26 mouse cellular contexts compared by ENCODE assay signal in genomic region chr9:6333499-6333898, GRCm38 (mm10).
DNase-seq lines count a peak whose midpoint lies in the region; ATAC-seq and TF ChIP-seq lines count a peak whose summit lies in the region.
"Had no signal": no experiment of that assay in that cellular context is flagged by ENCODE, and none has a peak within 500 bp of the region (broad histone marks: within the 10 kb centered on the region; RNA-seq: fewer than 3 reads in every experiment).

No protein-coding gene starts in this region.

- no peak overlapping the region for H3K4me2 ChIP-seq in embryonic facial prominence, embryonic 11.5 days (ENCODE audit: low read depth, low read length)
- no peak overlapping the region for H3K4me2 ChIP-seq in midbrain, embryonic 15.5 days
- H3K4me2 ChIP-seq in neural tube, embryonic 15.5 days = no peak overlapping the region
- H3K4me2 ChIP-seq: heart, embryonic 12.5 days; liver, embryonic 15.5 days; lung, embryonic 15.5 days; midbrain, embryonic 12.5 days; neural tube, embryonic 12.5 days had no signal

- H3K27me3 ChIP-seq in embryonic facial prominence, embryonic 11.5 days (ENCODE audit: control insufficient read depth, insufficient read depth, low read length) = no peaks in the 10 kb centered on the region
- H3K27me3 ChIP-seq in embryonic facial prominence, embryonic 10.5 days (replicated peaks; ENCODE audit: low read depth, poor library complexity, severe bottlenecking) = no peaks in the 10 kb centered on the region
- H3K27me3 ChIP-seq in midbrain, embryonic 15.5 days (replicated peaks) = no peaks in the 10 kb centered on the region
- no peaks in the 10 kb centered on the region for H3K27me3 ChIP-seq in midbrain, embryonic 10.5 days (ENCODE audit: low read depth, poor library complexity, severe bottlenecking)
- no peaks in the 10 kb centered on the region for H3K27me3 ChIP-seq in neural tube, embryonic 15.5 days (replicated peaks)
- H3K27me3 ChIP-seq: heart, embryonic 12.5 days; liver, embryonic 15.5 days; lung, embryonic 15.5 days; midbrain, embryonic 12.5 days; neural tube, embryonic 12.5 days had no signal

- no peak overlapping the region for H3K27ac ChIP-seq in embryonic facial prominence, embryonic 11.5 days (replicated peaks; ENCODE audit: low read depth, low read length)
- H3K27ac ChIP-seq in embryonic facial prominence, embryonic 10.5 days (replicated peaks) = no peak overlapping the region
- H3K27ac ChIP-seq in midbrain, embryonic 15.5 days = no peak overlapping the region
- no peak overlapping the region for H3K27ac ChIP-seq in midbrain, embryonic 10.5 days (replicated peaks)
- no peak overlapping the region for H3K27ac ChIP-seq in neural tube, embryonic 15.5 days (replicated peaks)
- H3K27ac ChIP-seq: heart, adult 2 months; liver, embryonic 15.5 days; lung, embryonic 15.5 days; midbrain, embryonic 12.5 days; neural tube, embryonic 12.5 days had no signal

- no peaks in the 10 kb centered on the region; the same call in 1 of the 2 replicates for H3K4me1 ChIP-seq in embryonic facial prominence, embryonic 11.5 days (ENCODE audit: control insufficient read depth, insufficient read depth, low read length)
- H3K4me1 ChIP-seq in embryonic facial prominence, embryonic 10.5 days = no peaks in the 10 kb centered on the region
- no peaks in the 10 kb centered on the region for H3K4me1 ChIP-seq in midbrain, embryonic 15.5 days
- no peaks in the 10 kb centered on the region for H3K4me1 ChIP-seq in midbrain, embryonic 10.5 days
- no peaks in the 10 kb centered on the region for H3K4me1 ChIP-seq in neural tube, embryonic 15.5 days
- H3K4me1 ChIP-seq: heart, embryonic 12.5 days; liver, embryonic 15.5 days; lung, embryonic 15.5 days; midbrain, embryonic 12.5 days; neural tube, embryonic 12.5 days had no signal

- H3K9me3 ChIP-seq in embryonic facial prominence, embryonic 11.5 days (replicated peaks; ENCODE audit: control insufficient read depth, low read length) = no peaks in the 10 kb centered on the region
- no peaks in the 10 kb centered on the region for H3K9me3 ChIP-seq in embryonic facial prominence, embryonic 10.5 days
- H3K9me3 ChIP-seq in midbrain, embryonic 15.5 days = no peaks in the 10 kb centered on the region
- H3K9me3 ChIP-seq in midbrain, embryonic 10.5 days (replicated peaks) = no peaks in the 10 kb centered on the region
- H3K9me3 ChIP-seq in neural tube, embryonic 15.5 days (replicated peaks) = no peaks in the 10 kb centered on the region
- H3K9me3 ChIP-seq: G1E; heart, embryonic 12.5 days; liver, embryonic 15.5 days; lung, embryonic 15.5 days; midbrain, embryonic 12.5 days; neural tube, embryonic 12.5 days had no signal

- no peak for TF ChIP-seq CTCF in brain, embryonic 14.5 days (IDR thresholded peaks at IDR 0.05; ENCODE audit: borderline replicate concordance, extremely low read depth, insufficient read depth, insufficient read length)

- no peaks in the 10 kb centered on the region for H3K36me3 ChIP-seq in embryonic facial prominence, embryonic 11.5 days (replicated peaks; ENCODE audit: control insufficient read depth, insufficient read depth, low read depth, low read length)
- no peaks in the 10 kb centered on the region for H3K36me3 ChIP-seq in embryonic facial prominence, embryonic 10.5 days (replicated peaks)
- no peaks in the 10 kb centered on the region for H3K36me3 ChIP-seq in midbrain, embryonic 15.5 days (replicated peaks)
- H3K36me3 ChIP-seq in midbrain, embryonic 10.5 days = no peaks in the 10 kb centered on the region
- H3K36me3 ChIP-seq in neural tube, embryonic 15.5 days = no peaks in the 10 kb centered on the region
- H3K36me3 ChIP-seq: G1E; heart, embryonic 12.5 days; liver, embryonic 15.5 days; lung, embryonic 15.5 days; midbrain, embryonic 12.5 days; neural tube, embryonic 12.5 days had no signal

- DNase-seq in embryonic facial prominence, embryonic 11.5 days (ENCODE audit: low spot score) = peak; percentile 0
- no peak for DNase-seq in embryonic facial prominence, embryonic 10.5 days (ENCODE audit: low spot score)
- DNase-seq in midbrain, embryonic 10.5 days (ENCODE audit: low spot score) = no peak
- peak; percentile 10 for DNase-seq in brain, embryonic 14.5 days (ENCODE audit: low read depth)
- DNase-seq in frontal cortex, postnatal 14 days (ENCODE audit: low spot score in 2 of 2) = no peak
- DNase-seq: adrenal gland, postnatal 10 days; cerebellum, adult 11 months; cerebellum, adult 9-10 months; embryo, embryonic 11 days; heart, adult 2 months; heart, postnatal 4 days; kidney, adult 11 months; kidney, postnatal 14 days; layer of hippocampus, adult 9-11 months; retina, postnatal 1 day; right cerebral cortex, postnatal 14 days; thymus, postnatal 14 days had no signal

- TF ChIP-seq POLR2A in brain, embryonic 14.5 days (IDR thresholded peaks at IDR 0.05; ENCODE audit: borderline replicate concordance, extremely low read depth, insufficient read depth, insufficient read length, poor library complexity, severe bottlenecking) = no peak

- ATAC-seq in embryonic facial prominence, embryonic 11.5 days (replicated peaks; ENCODE audit: insufficient number of reproducible peaks, low FRiP score, low TSS enrichment, low read depth) = no peak
- 0 out of 2 replicates have a peak, but pooled peaks have one; percentile 41 for ATAC-seq in midbrain, embryonic 15.5 days (replicated peaks)
- peak; percentile 29; the same call in 1 of the 2 replicates for ATAC-seq in neural tube, embryonic 15.5 days (ENCODE audit: low FRiP score)
- ATAC-seq: forebrain, embryonic 14.5 days had no signal

- no peak overlapping the region for H3K4me3 ChIP-seq in embryonic facial prominence, embryonic 11.5 days (ENCODE audit: low read depth, low read length)
- no peak overlapping the region for H3K4me3 ChIP-seq in embryonic facial prominence, embryonic 10.5 days
- H3K4me3 ChIP-seq in midbrain, embryonic 15.5 days = no peak overlapping the region
- no peak overlapping the region for H3K4me3 ChIP-seq in midbrain, embryonic 10.5 days
- no peak overlapping the region for H3K4me3 ChIP-seq in neural tube, embryonic 15.5 days (replicated peaks)
- H3K4me3 ChIP-seq: heart, adult 2 months; heart, embryonic 12.5 days; liver, embryonic 15.5 days; lung, embryonic 15.5 days; midbrain, embryonic 12.5 days; neural tube, embryonic 12.5 days had no signal

- no peak overlapping the region for H3K9ac ChIP-seq in embryonic facial prominence, embryonic 11.5 days (replicated peaks; ENCODE audit: low read length)
- no peak overlapping the region for H3K9ac ChIP-seq in midbrain, embryonic 15.5 days
- H3K9ac ChIP-seq in neural tube, embryonic 15.5 days (replicated peaks) = no peak overlapping the region
- H3K9ac ChIP-seq: heart, embryonic 12.5 days; liver, embryonic 15.5 days; lung, embryonic 15.5 days; midbrain, embryonic 12.5 days; neural tube, embryonic 12.5 days had no signal

- 79% methylated on average over 1 of the region's 1 CpGs for WGBS in embryonic facial prominence, embryonic 11.5 days
- 85% methylated on average over 1 of the region's 1 CpGs for WGBS in embryonic facial prominence, embryonic 10.5 days
- 68% methylated on average over 1 of the region's 1 CpGs for WGBS in midbrain, embryonic 15.5 days
- WGBS in midbrain, embryonic 10.5 days = 80% methylated on average over 1 of the region's 1 CpGs
- WGBS in neural tube, embryonic 15.5 days = 59% methylated on average over 1 of the region's 1 CpGs

Comparison
In these comparisons a context has a peak if more than half of its experiments do, and no peak if none do; other contexts are left out.
1. DNase-seq: peak in embryonic facial prominence, embryonic 11.5 days (single experiment) and brain, embryonic 14.5 days (single experiment); none in embryonic facial prominence, embryonic 10.5 days (single experiment), midbrain, embryonic 10.5 days (single experiment) and frontal cortex, postnatal 14 days (0 of 2).